Mouse (Mus musculus): Measurements from ENCODE around the gene Fam19a2.

DNA sequence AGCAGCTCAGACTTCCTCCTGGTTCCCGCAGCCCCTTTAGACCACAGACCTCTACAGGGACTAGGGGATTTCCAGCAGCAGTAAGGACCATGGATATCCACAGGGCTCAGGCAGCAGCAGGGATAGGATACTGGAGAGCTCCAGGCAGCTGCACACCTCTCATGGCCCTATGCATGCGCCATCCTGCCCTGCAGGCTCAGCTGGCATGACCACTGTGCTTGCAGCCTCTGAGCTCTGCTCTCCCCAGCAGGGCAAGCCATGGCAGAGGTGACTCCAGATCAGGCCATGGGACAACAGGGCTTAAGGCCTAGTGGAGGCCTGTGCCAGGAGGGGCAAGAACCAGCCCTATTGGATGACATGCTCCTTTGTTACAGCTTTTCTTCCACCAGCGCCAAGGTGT, 137.4 kb downstream of the Fam19a2 start:
- TF ChIP-seq CTCF (IDR thresholded peaks at IDR 0.05; ENCODE audit: low read depth) (no peak), EP300 (IDR thresholded peaks at IDR 0.05; ENCODE audit: low read depth) (no peak)
